Mouse (Mus musculus) heart, adult 11 months (tissue): ENCODE results near the gene Tbxas1.
A peak's percentile ranks its signal among the peaks of the same experiment; 100 is the strongest.

Experiments
- DNase-seq: peaks from one replicate; pipeline ENCODE4 v3.0.0; 2022

Gene Tbxas1

GRCm38 (mm10) chr6:38966839-38967238 is 91.6 kb downstream of the Tbxas1 start:
- no peak for DNase-seq

GRCm38 (mm10) chr6:38967288-38967687 is 92.1 kb downstream of the Tbxas1 start:
- DNase-seq: no peak

GRCm38 (mm10) chr6:38967988-38968387 is 92.8 kb downstream of the Tbxas1 start:
- no peak for DNase-seq

- no peak for DNase-seq
Observed at GRCm38 (mm10) chr6:38969944-38970740, 94.9 kb downstream of the Tbxas1 start.

- DNase-seq: no peak
Observed at GRCm38 (mm10) chr6:38970759-38971158, 95.6 kb downstream of the Tbxas1 start.

GRCm38 (mm10) chr6:38972826-38973225 is 97.6 kb downstream of the Tbxas1 start:
- DNase-seq: no peak

GRCm38 (mm10) chr6:38973441-38974161 is 98.4 kb downstream of the Tbxas1 start:
- DNase-seq: peak; percentile 91

GRCm38 (mm10) chr6:38974162-38974525 is 98.9 kb downstream of the Tbxas1 start:
- no peak for DNase-seq

GRCm38 (mm10) chr6:38974536-38975268 is 99.5 kb downstream of the Tbxas1 start:
- DNase-seq: no peak

GRCm38 (mm10) chr6:38975866-38976265 is 100.7 kb downstream of the Tbxas1 start:
- no peak for DNase-seq

GRCm38 (mm10) chr6:38976355-38976754 is 101.2 kb downstream of the Tbxas1 start:
- no peak for DNase-seq

- DNase-seq: no peak
Observed at GRCm38 (mm10) chr6:38980921-38981715, 105.9 kb downstream of the Tbxas1 start.

GRCm38 (mm10) chr6:38982071-38982470 is 106.9 kb downstream of the Tbxas1 start:
- DNase-seq: no peak

GRCm38 (mm10) chr6:38982656-38983055 is 107.5 kb downstream of the Tbxas1 start:
- no peak for DNase-seq

GRCm38 (mm10) chr6:38983060-38983459 is 107.9 kb downstream of the Tbxas1 start:
- no peak for DNase-seq

GRCm38 (mm10) chr6:38984626-38985025 is 109.4 kb downstream of the Tbxas1 start:
- DNase-seq: no peak

GRCm38 (mm10) chr6:38986641-38987040 is 111.4 kb downstream of the Tbxas1 start:
- no peak for DNase-seq

- DNase-seq: no peak
Observed at GRCm38 (mm10) chr6:38992016-38992415, 116.8 kb downstream of the Tbxas1 start.

GRCm38 (mm10) chr6:38995774-38996173 is 120.6 kb downstream of the Tbxas1 start:
- no peak for DNase-seq

- DNase-seq: no peak
Observed at GRCm38 (mm10) chr6:38997838-38998237, 122.6 kb downstream of the Tbxas1 start.

- no peak for DNase-seq
Observed at GRCm38 (mm10) chr6:39003126-39003525, 127.9 kb downstream of the Tbxas1 start.

- peak; percentile 91 for DNase-seq
Observed at GRCm38 (mm10) chr6:39004003-39004473, 128.8 kb downstream of the Tbxas1 start.
